Comparison of ENCODE assay signal across 11 mouse cellular contexts in the genomic region with DNA sequence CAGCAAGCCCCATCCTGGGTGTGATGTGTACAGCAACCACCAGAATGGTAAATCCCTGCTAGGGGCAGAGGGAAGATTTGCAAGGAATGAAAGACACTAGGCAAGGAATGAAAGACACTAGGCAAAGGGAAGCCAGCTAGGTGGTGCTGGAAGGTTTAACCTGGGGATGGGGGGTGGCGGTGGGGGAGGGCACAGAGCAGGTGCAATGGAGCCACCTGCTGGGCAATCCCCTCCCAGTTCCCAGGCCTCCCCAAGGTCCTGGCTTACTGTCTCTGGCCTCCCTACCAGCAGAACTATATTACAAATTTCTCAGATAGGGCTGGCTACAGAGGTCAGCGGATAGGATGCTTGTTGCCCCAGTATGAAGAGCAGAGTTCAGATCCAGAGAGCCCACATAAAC. TPM values are rescaled to one million over a fixed set of nuclear protein-coding genes. Genes with fewer than 3 reads are reported as not detected.
DNase-seq lines count a peak whose midpoint lies in the region; ATAC-seq and TF ChIP-seq lines count a peak whose summit lies in the region.
"Had no signal": no experiment of that assay in that cellular context is flagged by ENCODE, and none has a peak within 500 bp of the region (broad histone marks: within the 10 kb centered on the region; RNA-seq: fewer than 3 reads in every experiment).

No protein-coding gene starts in this region.

- WGBS in limb, embryonic 13.5 days: 62% methylated on average over 2 of the region's 2 CpGs
- WGBS in limb, embryonic 10.5 days: 59% methylated on average over 2 of the region's 2 CpGs

- no peak for TF ChIP-seq POLR2A in ES-Bruce4 (IDR thresholded peaks at IDR 0.05; ENCODE audit: insufficient read depth, low read length)

- peaks cover 15% of the 10 kb centered on the region for H3K36me3 ChIP-seq in limb, embryonic 13.5 days
- peaks cover 16% of the 10 kb centered on the region for H3K36me3 ChIP-seq in limb, embryonic 10.5 days
- no peaks in the 10 kb centered on the region for H3K36me3 ChIP-seq in ES-Bruce4 (ENCODE audit: control insufficient read depth, insufficient read depth, low read length, poor library complexity, severe bottlenecking)

- H3K27ac ChIP-seq in limb, embryonic 13.5 days: 0 out of 2 replicates have a peak overlapping the region, but pooled peaks have one; percentile 48
- no peak overlapping the region for H3K27ac ChIP-seq in limb, embryonic 10.5 days
- 0 out of 2 replicates have a peak overlapping the region, but pooled peaks have one; percentile 17 for H3K27ac ChIP-seq in ES-Bruce4 (ENCODE audit: insufficient read depth, low read length)

- no peak overlapping the region for H3K4me2 ChIP-seq in limb, embryonic 13.5 days (replicated peaks)

- 0 out of 2 replicates have a peak, but pooled peaks cover 2% of the 10 kb centered on the region for H3K27me3 ChIP-seq in limb, embryonic 13.5 days
- no peaks in the 10 kb centered on the region for H3K27me3 ChIP-seq in limb, embryonic 10.5 days (ENCODE audit: low read depth, poor library complexity, severe bottlenecking)
- H3K27me3 ChIP-seq in ES-Bruce4 (ENCODE audit: control insufficient read depth, insufficient read depth, low read length, poor library complexity, severe bottlenecking): no peaks in the 10 kb centered on the region

- TF ChIP-seq EP300 in ES-Bruce4 (IDR thresholded peaks at IDR 0.05; ENCODE audit: insufficient read depth, low read depth, low read length): no peak

- no peaks in the 10 kb centered on the region for H3K9me3 ChIP-seq in limb, embryonic 13.5 days
- H3K9me3 ChIP-seq in limb, embryonic 10.5 days (replicated peaks): no peaks in the 10 kb centered on the region
- H3K9me3 ChIP-seq in ES-Bruce4 (replicated peaks; ENCODE audit: control insufficient read depth, insufficient read depth, low read length, poor library complexity, severe bottlenecking): no peaks in the 10 kb centered on the region

- DNase-seq in CD4-positive, CD25-positive, alpha-beta regulatory T cell, adult 2 months (ENCODE audit: low read depth, low spot score): peak; percentile 39
- no peak for DNase-seq in limb, embryonic 10.5 days (ENCODE audit: low spot score)
- peak; percentile 45 to 66 for DNase-seq in kidney, postnatal 4 days
- no peak for DNase-seq in ovary, adult 18-20 months (ENCODE audit: low spot score)
- DNase-seq in cerebellum, adult 11 months: no peak
- DNase-seq: adrenal gland, adult 8-10 months; gastrocnemius, postnatal 36 days; heart, postnatal 36 days had no signal

- no peak overlapping the region for H3K4me3 ChIP-seq in limb, embryonic 13.5 days
- H3K4me3 ChIP-seq in limb, embryonic 10.5 days: no peak overlapping the region
- H3K4me3 ChIP-seq in ES-Bruce4 (ENCODE audit: low read depth, low read length): no peak overlapping the region

- no peak overlapping the region for H3K9ac ChIP-seq in limb, embryonic 13.5 days
- no peak overlapping the region for H3K9ac ChIP-seq in ES-Bruce4 (ENCODE audit: low read depth, poor library complexity, severe bottlenecking)

- H3K4me1 ChIP-seq in limb, embryonic 13.5 days: peaks cover 21% of the 10 kb centered on the region
- peaks cover 25% of the 10 kb centered on the region for H3K4me1 ChIP-seq in limb, embryonic 10.5 days
- H3K4me1 ChIP-seq in ES-Bruce4 (ENCODE audit: control insufficient read depth, insufficient read depth, low read length): peaks cover 2% of the 10 kb centered on the region

- no peak for ATAC-seq in CD4-positive, CD25-positive, alpha-beta regulatory T cell, adult 4 months
- ATAC-seq in limb, embryonic 13.5 days (ENCODE audit: low FRiP score, low read depth): no peak

- peak; percentile 52 for TF ChIP-seq CTCF in ES-Bruce4 (IDR thresholded peaks at IDR 0.05; ENCODE audit: low read depth, low read length)

RNA-seq across cellular contexts. Expression of a gene that starts 2.3 kb away (rescaled TPM):
- polyA plus RNA-seq in CD4-positive, CD25-positive, alpha-beta regulatory T cell, adult 4 months (2017; shearing (Covaris generic)): 10 to 100 TPM in 1 of 2 experiments, 1 to 10 TPM in 1; 9.7 to 10.4 TPM
- 22.3 and 22.6 TPM in 2 replicates for polyA plus RNA-seq in limb, embryonic 13.5 days (2015; fragmentation: Nextera tagmentation; extraction: Ambion mirVana)
- polyA plus RNA-seq in limb, embryonic 10.5 days (2016; fragmentation: Nextera tagmentation; extraction: Ambion mirVana): 23.8 and 26.0 TPM in 2 replicates
- 15.4 and 17.7 TPM in 2 replicates for polyA plus RNA-seq in ES-Bruce4 (2011; ENCODE audit: insufficient read depth, insufficient read length, low read depth, missing spikeins)

RNA-seq across cellular contexts. Expression of a gene that starts 7.9 kb away (rescaled TPM):
- not detected for polyA plus RNA-seq in CD4-positive, CD25-positive, alpha-beta regulatory T cell, adult 4 months (2017; shearing (Covaris generic))
- polyA plus RNA-seq in limb, embryonic 13.5 days (2015; fragmentation: Nextera tagmentation; extraction: Ambion mirVana): 3.6 and 4.1 TPM in 2 replicates
- polyA plus RNA-seq in limb, embryonic 10.5 days (2016; fragmentation: Nextera tagmentation; extraction: Ambion mirVana): 1.5 and 1.8 TPM in 2 replicates
- 2.6 and 4.2 TPM in 2 replicates for polyA plus RNA-seq in ES-Bruce4 (2011; ENCODE audit: insufficient read depth, insufficient read length, low read depth, missing spikeins)

RNA-seq across cellular contexts. Expression of a gene that starts 21.7 kb away (rescaled TPM):
- polyA plus RNA-seq in CD4-positive, CD25-positive, alpha-beta regulatory T cell, adult 4 months (2017; shearing (Covaris generic)): 100 to 1,000 TPM in 1 of 2 experiments, 10 to 100 TPM in 1; 84.8 to 110 TPM
- 147 and 149 TPM in 2 replicates for polyA plus RNA-seq in limb, embryonic 13.5 days (2015; fragmentation: Nextera tagmentation; extraction: Ambion mirVana)
- polyA plus RNA-seq in limb, embryonic 10.5 days (2016; fragmentation: Nextera tagmentation; extraction: Ambion mirVana): 133 and 142 TPM in 2 replicates
- polyA plus RNA-seq in ES-Bruce4 (2011; ENCODE audit: insufficient read depth, insufficient read length, low read depth, missing spikeins): 74.9 and 82.5 TPM in 2 replicates

RNA-seq across cellular contexts. Expression of a gene that starts 21.9 kb away (rescaled TPM):
- 1 to 10 TPM; 1.9 to 4.5 TPM for polyA plus RNA-seq in CD4-positive, CD25-positive, alpha-beta regulatory T cell, adult 4 months (2017; shearing (Covaris generic))
- polyA plus RNA-seq in limb, embryonic 13.5 days (2015; fragmentation: Nextera tagmentation; extraction: Ambion mirVana): 4.9 and 7.5 TPM in 2 replicates
- polyA plus RNA-seq in limb, embryonic 10.5 days (2016; fragmentation: Nextera tagmentation; extraction: Ambion mirVana): 3.5 and 6.5 TPM in 2 replicates
- polyA plus RNA-seq in ES-Bruce4 (2011; ENCODE audit: insufficient read depth, insufficient read length, low read depth, missing spikeins): 11.6 and 13.0 TPM in 2 replicates

Comparison
In these comparisons a context has a peak if more than half of its experiments do, and no peak if none do; other contexts are left out.
1. DNase-seq: peak in CD4-positive, CD25-positive, alpha-beta regulatory T cell, adult 2 months (single experiment) and kidney, postnatal 4 days (2 of 2); none in limb, embryonic 10.5 days (single experiment), ovary, adult 18-20 months (single experiment) and cerebellum, adult 11 months (single experiment).